Mouse (Mus musculus): ENCODE data around the gene Ric8a.

DNA sequence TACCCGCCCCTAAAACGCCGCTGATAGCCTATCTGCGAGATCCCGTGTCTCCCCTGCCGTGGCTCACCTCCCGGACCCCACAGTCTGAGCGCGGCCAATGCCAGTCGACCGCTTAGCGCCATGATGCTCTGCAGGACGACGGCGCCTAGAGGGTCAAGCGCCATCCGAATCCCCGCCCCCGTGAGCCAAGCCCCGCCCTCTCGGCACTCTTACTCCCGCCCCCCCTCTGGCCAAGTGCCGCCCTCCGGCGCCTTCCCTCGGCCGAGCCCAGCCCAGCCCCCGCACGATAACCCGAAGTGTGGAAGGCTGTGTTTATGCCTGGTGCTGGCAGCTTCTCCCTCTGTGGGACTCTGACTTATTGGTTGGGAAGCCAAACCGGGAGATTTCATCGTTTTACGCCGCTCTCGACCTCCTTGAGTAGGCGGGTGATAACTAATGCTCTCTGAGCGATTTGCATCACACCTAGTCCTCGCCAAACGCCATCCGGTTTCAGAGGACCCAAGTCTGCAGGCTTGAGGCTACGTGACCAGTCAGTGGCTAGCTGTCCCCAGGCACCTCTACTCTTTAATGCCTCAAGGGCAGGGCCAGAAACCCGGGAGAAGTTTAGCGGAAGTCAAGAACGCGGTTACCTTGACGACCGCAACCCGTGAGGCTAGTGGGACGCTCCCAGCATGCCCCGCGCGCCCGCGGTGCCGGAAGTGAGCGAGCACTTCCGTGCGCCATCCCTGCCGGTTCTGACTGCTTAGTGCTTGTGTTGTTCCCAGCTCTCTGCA is 25.1 kb downstream of the Ric8a start, which contains the start of the genes Psmd13 and Sirt3:
- TF ChIP-seq CTCF (IDR thresholded peaks at IDR 0.05): no peak; the same call in 1 of the 2 replicates
- TF ChIP-seq EP300 (IDR thresholded peaks at IDR 0.05): no peak

Data from lung, postnatal 0 days (tissue).